Mouse (Mus musculus): ENCODE results near the gene Plb1.

- no peak for TF ChIP-seq CTCF (IDR thresholded peaks at IDR 0.05; ENCODE audit: extremely low read depth, insufficient read length, insufficient replicate concordance, low read depth, low read length)
- no peak for TF ChIP-seq POLR2A (IDR thresholded peaks at IDR 0.05; ENCODE audit: low read depth, low read length)
Measured at GRCm38 (mm10) chr5:32338766-32339165, 106.3 kb downstream of the Plb1 start.

Data from small intestine, adult 2 months (tissue).